Mouse (Mus musculus) intestine, embryonic 14.5 days (tissue): ENCODE measurements around the gene Sfn. TPM values are rescaled to one million over a fixed set of nuclear protein-coding genes. Genes with fewer than 3 reads are reported as not detected.

Source experiments
- microRNA-seq: library from miRNA; unstranded; fragments of <30 nt; microRNA quantifications from one replicate; pipeline ENCODE4, GENCODE M21; 2016
- polyA plus RNA-seq: library from polyadenylated mRNA; unstranded; fragments of >200 nt; fragmentation: Nextera tagmentation; extraction: Ambion mirVana; gene quantifications from 2 replicates; pipeline ENCODE4 v1.2.1, GENCODE M21; 2014

Sfn gene
- polyA plus RNA-seq, 1 experiment from 2014 or later = 42.7 TPM

Small RNA genes lying within 50 kb of the gene (microRNA-seq; reads per million reads assigned to microRNA genes)
- gene Gm23158 = not detected

Other genes starting within 250 kb of the Sfn start
- 16.7 and 18.2 TPM in 2 replicates for gene Wdtc1, start 248.7 kb downstream of the Sfn start, polyA plus RNA-seq
- 11.0 and 11.6 TPM in 2 replicates for gene Slc9a1, start 232.5 kb downstream of the Sfn start, polyA plus RNA-seq
- gene Tent5b, start 122.0 kb downstream of the Sfn start, polyA plus RNA-seq = 0.23 and 0.38 TPM in 2 replicates
- 1.1 and 2.4 TPM in 2 replicates for gene Trnp1, start 103.6 kb downstream of the Sfn start, polyA plus RNA-seq
- gene Kdf1, start 83.2 kb downstream of the Sfn start, polyA plus RNA-seq = 32.9 and 34.5 TPM in 2 replicates
- gene Nudc, start 56.2 kb downstream of the Sfn start, polyA plus RNA-seq = 231 and 236 TPM in 2 replicates
- 3.2 and 5.4 TPM in 2 replicates for gene Nr0b2, start 48.8 kb downstream of the Sfn start, polyA plus RNA-seq
- gene Gpatch3, start 27.4 kb downstream of the Sfn start, polyA plus RNA-seq = 6.9 and 7.5 TPM in 2 replicates
- gene Gpn2, start 17.8 kb downstream of the Sfn start, polyA plus RNA-seq = 19.8 TPM in 2 replicates
- gene Zdhhc18, start 48.0 kb upstream of the Sfn start, polyA plus RNA-seq = 1.9 and 2.2 TPM in 2 replicates
- gene Pigv, start 70.5 kb upstream of the Sfn start, polyA plus RNA-seq = 13.3 and 14.4 TPM in 2 replicates
- 40.3 and 40.5 TPM in 2 replicates for gene Arid1a, start 154.6 kb upstream of the Sfn start, polyA plus RNA-seq